Mouse (Mus musculus) G1E (cell line): ENCODE results near the gene En2.

Source experiments
- CTCF ChIP-seq: IDR thresholded peaks from 2 replicates; pipeline ENCODE4 v1.5.1; 2012; ENCODE audit warnings: low read depth, low read length, inconsistent platforms, mixed read lengths
- GATA1 ChIP-seq: IDR thresholded peaks from 2 replicates; pipeline ENCODE4 v1.6.1; 2012; ENCODE audit warnings: borderline replicate concordance, low read length, inconsistent platforms, mixed read lengths
- GATA2 ChIP-seq: IDR thresholded peaks from 2 replicates; pipeline ENCODE4 v1.6.1; 2012; ENCODE audit warnings: low read depth, low read length, inconsistent platforms, borderline replicate concordance
- POLR2AphosphoS5 ChIP-seq: IDR thresholded peaks from 2 replicates; pipeline ENCODE4 v1.6.1; 2012; ENCODE audit warnings: low read depth, low read length, inconsistent platforms; ENCODE audit not compliant: insufficient replicate concordance

- TF ChIP-seq CTCF (no peak), POLR2AphosphoS5 (no peak), GATA1 (no peak), GATA2 (no peak)
Measured at GRCm38 (mm10) chr5:28149436-28149835, 16.1 kb upstream of the En2 start.
